Mouse (Mus musculus): ENCODE measurements around the gene Pak6. TPM values are rescaled to one million over a fixed set of nuclear protein-coding genes. Genes with fewer than 3 reads are reported as not detected.
"Not testable (repeated sequence)": the region's sequence is repeated elsewhere in the genome, so short reads cannot be mapped to it uniquely, and the experiment has no call there.

The Pak6 gene
- not detected in 2 replicates for total RNA-seq (2015; ENCODE audit: low replicate concordance)
- 0.15 and 0.39 TPM in 2 replicates for total RNA-seq (2017; ENCODE audit: low replicate concordance)

GRCm38 (mm10) chr2:118662902-118663803 is at the start of gene Pak6:
Pak6 (plus strand) TSS chr2:118663303.
- ATAC-seq (replicated peaks; ENCODE audit: low FRiP score, poor library complexity, severe bottlenecking): no peak

GRCm38 (mm10) chr2:118618013-118618412 is 45.1 kb upstream of the Pak6 start:
- no peak for ATAC-seq (replicated peaks; ENCODE audit: low FRiP score, poor library complexity, severe bottlenecking)

GRCm38 (mm10) chr2:118620101-118620500 is 43.0 kb upstream of the Pak6 start:
- ATAC-seq (replicated peaks; ENCODE audit: low FRiP score, poor library complexity, severe bottlenecking): no peak

GRCm38 (mm10) chr2:118620608-118621007 is 42.5 kb upstream of the Pak6 start:
- no peak for ATAC-seq (replicated peaks; ENCODE audit: low FRiP score, poor library complexity, severe bottlenecking)

GRCm38 (mm10) chr2:118629276-118629675 is 33.8 kb upstream of the Pak6 start:
- no peak for ATAC-seq (replicated peaks; ENCODE audit: low FRiP score, poor library complexity, severe bottlenecking)

- no peak for ATAC-seq (replicated peaks; ENCODE audit: low FRiP score, poor library complexity, severe bottlenecking)
Observed at GRCm38 (mm10) chr2:118633441-118633840, 29.7 kb upstream of the Pak6 start.

GRCm38 (mm10) chr2:118637258-118637657 is 25.8 kb upstream of the Pak6 start:
- no peak for ATAC-seq (replicated peaks; ENCODE audit: low FRiP score, poor library complexity, severe bottlenecking)

GRCm38 (mm10) chr2:118637888-118638526 is 25.1 kb upstream of the Pak6 start:
- ATAC-seq (replicated peaks; ENCODE audit: low FRiP score, poor library complexity, severe bottlenecking): peak; percentile 82

- ATAC-seq (replicated peaks; ENCODE audit: low FRiP score, poor library complexity, severe bottlenecking): no peak
Observed at GRCm38 (mm10) chr2:118638686-118639085, 24.4 kb upstream of the Pak6 start.

GRCm38 (mm10) chr2:118641147-118641546 is 22.0 kb upstream of the Pak6 start:
- ATAC-seq (replicated peaks; ENCODE audit: low FRiP score, poor library complexity, severe bottlenecking): no peak

- no peak for ATAC-seq (replicated peaks; ENCODE audit: low FRiP score, poor library complexity, severe bottlenecking)
Observed at GRCm38 (mm10) chr2:118642431-118642830, 20.7 kb upstream of the Pak6 start.

- no peak for ATAC-seq (replicated peaks; ENCODE audit: low FRiP score, poor library complexity, severe bottlenecking)
Observed at GRCm38 (mm10) chr2:118642942-118643341, 20.2 kb upstream of the Pak6 start.

- ATAC-seq (replicated peaks; ENCODE audit: low FRiP score, poor library complexity, severe bottlenecking): no peak
Observed at GRCm38 (mm10) chr2:118646665-118647064, 16.4 kb upstream of the Pak6 start.

GRCm38 (mm10) chr2:118650697-118651096 is 12.4 kb upstream of the Pak6 start:
- not testable (repeated sequence) for ATAC-seq (replicated peaks; ENCODE audit: low FRiP score, poor library complexity, severe bottlenecking)

GRCm38 (mm10) chr2:118656688-118657281 is 6.3 kb upstream of the Pak6 start:
- no peak for ATAC-seq (replicated peaks; ENCODE audit: low FRiP score, poor library complexity, severe bottlenecking)

- peak; percentile 80 for ATAC-seq (replicated peaks; ENCODE audit: low FRiP score, poor library complexity, severe bottlenecking)
Observed at GRCm38 (mm10) chr2:118658457-118658856, 4.6 kb upstream of the Pak6 start.

GRCm38 (mm10) chr2:118659077-118659476 is 4.0 kb upstream of the Pak6 start:
- peak; percentile 72 for ATAC-seq (replicated peaks; ENCODE audit: low FRiP score, poor library complexity, severe bottlenecking)

GRCm38 (mm10) chr2:118659493-118659892 is 3.6 kb upstream of the Pak6 start:
- ATAC-seq (replicated peaks; ENCODE audit: low FRiP score, poor library complexity, severe bottlenecking): peak; percentile 1; the same call in 1 of the 2 replicates

- peak; percentile 74 for ATAC-seq (replicated peaks; ENCODE audit: low FRiP score, poor library complexity, severe bottlenecking)
Observed at GRCm38 (mm10) chr2:118659998-118660452, 3.1 kb upstream of the Pak6 start.

- ATAC-seq (replicated peaks; ENCODE audit: low FRiP score, poor library complexity, severe bottlenecking): no peak
Observed at GRCm38 (mm10) chr2:118661891-118662290, 1.2 kb upstream of the Pak6 start.
